Mouse (Mus musculus) telencephalon, adult 2 months (tissue): ENCODE measurements around the gene Kcnma1.

Source experiments
- DNase-seq: peaks from one replicate; pipeline ENCODE4 v3.0.0-alpha.2; 2011; ENCODE audit warnings: low read depth, low spot score

The Kcnma1 gene

GRCm38 (mm10) chr14:23465135-23465534, 549.2 kb downstream of the Kcnma1 start:
- no peak for DNase-seq

GRCm38 (mm10) chr14:23458560-23458959, 555.7 kb downstream of the Kcnma1 start:
- no peak for DNase-seq

- no peak for DNase-seq
Measured at GRCm38 (mm10) chr14:23451681-23452080, 562.6 kb downstream of the Kcnma1 start.

GRCm38 (mm10) chr14:23437467-23437866, 576.8 kb downstream of the Kcnma1 start:
- no peak for DNase-seq

GRCm38 (mm10) chr14:23435861-23436260, 578.4 kb downstream of the Kcnma1 start:
- DNase-seq = no peak

- no peak for DNase-seq
Measured at GRCm38 (mm10) chr14:23430006-23430405, 584.3 kb downstream of the Kcnma1 start.

GRCm38 (mm10) chr14:23429043-23429442, 585.2 kb downstream of the Kcnma1 start:
- DNase-seq = peak; percentile 29

- DNase-seq = no peak
Measured at GRCm38 (mm10) chr14:23422481-23423040, 591.7 kb downstream of the Kcnma1 start.

GRCm38 (mm10) chr14:23418955-23419354, 595.3 kb downstream of the Kcnma1 start:
- DNase-seq = no peak

- peak; percentile 62 for DNase-seq
Measured at GRCm38 (mm10) chr14:23407051-23407450, 607.2 kb downstream of the Kcnma1 start.

GRCm38 (mm10) chr14:23400777-23401469, 613.4 kb downstream of the Kcnma1 start:
- peak; percentile 45 for DNase-seq

GRCm38 (mm10) chr14:23397642-23398041, 616.6 kb downstream of the Kcnma1 start:
- no peak for DNase-seq

- no peak for DNase-seq
Measured at GRCm38 (mm10) chr14:23391566-23391965, 622.7 kb downstream of the Kcnma1 start.

GRCm38 (mm10) chr14:23390768-23391167, 623.5 kb downstream of the Kcnma1 start:
- no peak for DNase-seq

- no peak for DNase-seq
Measured at GRCm38 (mm10) chr14:23390161-23390560, 624.1 kb downstream of the Kcnma1 start.

GRCm38 (mm10) chr14:23386786-23387185, 627.5 kb downstream of the Kcnma1 start:
- no peak for DNase-seq

GRCm38 (mm10) chr14:23385776-23386608, 628.3 kb downstream of the Kcnma1 start:
- no peak for DNase-seq

- DNase-seq = no peak
Measured at GRCm38 (mm10) chr14:23378351-23379087, 635.8 kb downstream of the Kcnma1 start.

- DNase-seq = no peak
Measured at GRCm38 (mm10) chr14:23372021-23372420, 642.3 kb downstream of the Kcnma1 start.

GRCm38 (mm10) chr14:23360491-23360995, 653.7 kb downstream of the Kcnma1 start:
- DNase-seq = no peak

GRCm38 (mm10) chr14:23358776-23359175, 655.5 kb downstream of the Kcnma1 start:
- no peak for DNase-seq
